Mouse (Mus musculus): ENCODE data around the gene Cdr2l.
"Not testable (repeated sequence)": the region's sequence is repeated elsewhere in the genome, so short reads cannot be mapped to it uniquely, and the experiment has no call there.

The Cdr2l gene

GRCm38 (mm10) chr11:115370368-115370767 is 11.3 kb upstream of the Cdr2l start:
- no peak for DNase-seq (ENCODE audit: extremely low read depth, low read depth, low spot score)

- no peak for DNase-seq (ENCODE audit: extremely low read depth, low read depth, low spot score)
These were observed 10.4 kb upstream of the Cdr2l start for GRCm38 (mm10) chr11:115371354-115371753.

- DNase-seq (ENCODE audit: extremely low read depth, low read depth, low spot score): no peak
These were observed 9.7 kb upstream of the Cdr2l start for GRCm38 (mm10) chr11:115372015-115372414.

- DNase-seq (ENCODE audit: extremely low read depth, low read depth, low spot score): no peak
These were observed 9.0 kb upstream of the Cdr2l start for GRCm38 (mm10) chr11:115372737-115373136.

- DNase-seq (ENCODE audit: extremely low read depth, low read depth, low spot score): no peak
These were observed 7.7 kb upstream of the Cdr2l start for GRCm38 (mm10) chr11:115373805-115374694.

- no peak for DNase-seq (ENCODE audit: extremely low read depth, low read depth, low spot score)
These were observed 6.9 kb upstream of the Cdr2l start for GRCm38 (mm10) chr11:115374695-115375425.

- no peak for DNase-seq (ENCODE audit: extremely low read depth, low read depth, low spot score)
These were observed 5.0 kb upstream of the Cdr2l start for GRCm38 (mm10) chr11:115376722-115377121.

GRCm38 (mm10) chr11:115377254-115377653 is 4.5 kb upstream of the Cdr2l start:
- peak; percentile 93 for DNase-seq (ENCODE audit: extremely low read depth, low read depth, low spot score)

- no peak for DNase-seq (ENCODE audit: extremely low read depth, low read depth, low spot score)
These were observed 3.9 kb upstream of the Cdr2l start for GRCm38 (mm10) chr11:115377854-115378253.

GRCm38 (mm10) chr11:115381276-115381675 is 440 bp upstream of the Cdr2l start:
- DNase-seq (ENCODE audit: extremely low read depth, low read depth, low spot score): no peak

- no peak for DNase-seq (ENCODE audit: extremely low read depth, low read depth, low spot score)
These were observed 1.2 kb downstream of the Cdr2l start for GRCm38 (mm10) chr11:115382891-115383290.

- DNase-seq (ENCODE audit: extremely low read depth, low read depth, low spot score): no peak
These were observed 2.2 kb downstream of the Cdr2l start for GRCm38 (mm10) chr11:115383701-115384474.

- DNase-seq (ENCODE audit: extremely low read depth, low read depth, low spot score): no peak
These were observed 2.9 kb downstream of the Cdr2l start for GRCm38 (mm10) chr11:115384587-115384986.

- DNase-seq (ENCODE audit: extremely low read depth, low read depth, low spot score): not testable (repeated sequence)
These were observed 5.1 kb downstream of the Cdr2l start for GRCm38 (mm10) chr11:115386859-115387258.

- DNase-seq (ENCODE audit: extremely low read depth, low read depth, low spot score): no peak
These were observed 9.6 kb downstream of the Cdr2l start for GRCm38 (mm10) chr11:115391358-115391757.

GRCm38 (mm10) chr11:115393721-115394325 is 12.1 kb downstream of the Cdr2l start:
- DNase-seq (ENCODE audit: extremely low read depth, low read depth, low spot score): no peak

GRCm38 (mm10) chr11:115398085-115398484 is 16.4 kb downstream of the Cdr2l start:
- DNase-seq (ENCODE audit: extremely low read depth, low read depth, low spot score): no peak

GRCm38 (mm10) chr11:115400126-115400525 is 18.4 kb downstream of the Cdr2l start:
- no peak for DNase-seq (ENCODE audit: extremely low read depth, low read depth, low spot score)

- DNase-seq (ENCODE audit: extremely low read depth, low read depth, low spot score): no peak
These were observed 19.1 kb downstream of the Cdr2l start for GRCm38 (mm10) chr11:115400630-115401391.

Measured in fat pad, adult 2 months (tissue).